Mouse (Mus musculus): ENCODE results near the gene Dtd1.

The Dtd1 gene

GRCm38 (mm10) chr2:144768375-144769117 is 168.8 kb downstream of the Dtd1 start:
- no peak for DNase-seq (ENCODE audit: low spot score)

DNA sequence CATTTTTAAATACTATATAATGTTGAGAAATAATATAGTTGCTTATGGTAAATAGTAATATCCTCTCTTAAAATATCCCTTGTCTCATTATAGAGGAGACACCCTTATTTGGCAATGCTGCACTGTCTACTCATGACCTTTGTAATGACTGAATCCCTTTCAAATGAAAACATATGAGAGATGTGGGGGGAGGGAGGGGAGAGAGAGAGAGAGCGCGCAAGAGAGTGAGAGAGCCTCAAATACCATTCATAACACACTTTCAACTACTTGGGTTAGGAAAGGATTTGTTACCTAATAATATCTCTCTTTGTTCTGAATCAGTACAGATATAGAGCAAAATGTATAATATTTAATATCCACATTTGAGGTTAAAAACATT is 169.4 kb downstream of the Dtd1 start:
- no peak for DNase-seq (ENCODE audit: low spot score)

DNA sequence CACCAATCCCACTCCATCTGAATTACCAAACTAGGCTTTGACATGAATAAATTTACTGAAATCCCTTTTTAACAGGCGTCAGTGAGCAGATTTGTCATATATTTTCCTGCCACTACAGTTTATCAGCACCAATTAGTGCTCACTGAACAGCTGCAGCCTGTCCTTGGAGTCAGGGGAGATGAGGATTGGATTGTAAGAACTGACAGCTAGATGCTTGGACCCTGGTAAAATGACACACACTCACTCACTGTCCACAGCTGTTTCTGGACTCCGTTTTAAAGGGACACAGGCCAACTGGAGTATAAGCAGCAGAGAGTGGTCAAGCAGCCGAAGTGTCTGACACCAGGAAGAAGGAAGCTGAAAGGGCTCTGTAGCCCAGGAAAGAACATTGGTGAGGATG is 169.9 kb downstream of the Dtd1 start:
- DNase-seq (ENCODE audit: low spot score): no peak

- no peak for DNase-seq (ENCODE audit: low spot score)
These were observed 170.8 kb downstream of the Dtd1 start for GRCm38 (mm10) chr2:144770452-144770941.

DNA sequence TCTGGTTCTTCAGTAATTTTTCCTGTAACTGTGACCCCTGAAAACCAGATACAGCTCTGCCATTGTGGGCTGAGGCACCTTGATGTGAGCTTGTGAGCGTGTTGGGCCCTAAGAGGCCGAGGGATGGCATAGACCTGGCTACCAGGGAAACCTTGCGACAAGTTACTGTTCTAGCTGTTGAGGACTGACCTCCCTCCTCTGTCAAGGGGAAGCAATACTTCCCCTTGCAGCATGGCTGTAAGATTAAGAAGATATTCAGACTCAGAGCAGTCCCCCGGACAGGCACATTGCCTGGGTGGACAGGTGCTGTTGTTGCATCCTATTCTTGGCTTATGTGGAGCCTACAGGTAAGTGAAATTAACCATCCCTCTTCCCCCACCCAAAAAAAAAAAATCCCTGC is 172.1 kb downstream of the Dtd1 start:
- DNase-seq (ENCODE audit: low spot score): no peak

GRCm38 (mm10) chr2:144774636-144775160 is 175.0 kb downstream of the Dtd1 start:
- no peak for DNase-seq (ENCODE audit: low spot score)

DNA sequence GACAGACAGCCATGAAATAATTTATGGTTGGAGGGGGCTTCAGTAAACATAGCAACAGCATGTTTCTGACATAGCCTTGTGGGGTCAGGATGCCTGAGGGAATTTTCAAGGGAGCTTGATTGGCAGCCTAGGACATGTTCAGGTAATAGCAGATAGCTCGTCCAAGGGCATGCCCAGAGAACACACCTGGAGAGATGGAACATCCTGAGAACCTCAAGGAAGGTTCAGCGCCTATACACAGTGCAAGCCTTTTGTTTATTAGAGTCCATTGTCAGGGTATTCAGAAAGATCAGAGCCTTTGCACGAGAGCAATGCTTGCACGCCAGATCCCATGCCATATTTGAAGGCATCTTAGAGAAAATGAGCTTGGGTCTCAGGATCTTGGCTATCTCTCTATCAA is 175.9 kb downstream of the Dtd1 start:
- no peak for DNase-seq (ENCODE audit: low spot score)

DNA sequence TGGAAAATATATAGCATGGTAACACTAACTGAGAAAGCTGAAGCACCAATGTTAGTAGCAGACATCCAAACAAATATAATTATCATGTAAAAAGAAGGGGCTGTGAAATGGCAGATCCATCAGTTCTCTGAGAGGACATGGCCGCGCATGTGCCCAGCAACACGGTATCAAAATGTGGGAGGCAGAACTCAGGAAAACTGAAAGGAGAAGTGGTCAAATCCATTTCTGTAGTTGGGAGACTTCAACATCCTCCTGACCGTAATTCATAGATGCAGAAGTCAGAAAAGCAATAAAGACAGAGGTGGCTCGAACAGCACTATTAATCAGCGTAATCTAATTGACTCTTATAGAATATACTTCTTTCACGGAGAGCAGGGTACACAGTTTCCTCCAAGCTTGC is 179.6 kb downstream of the Dtd1 start:
- DNase-seq (ENCODE audit: low spot score): no peak

DNA sequence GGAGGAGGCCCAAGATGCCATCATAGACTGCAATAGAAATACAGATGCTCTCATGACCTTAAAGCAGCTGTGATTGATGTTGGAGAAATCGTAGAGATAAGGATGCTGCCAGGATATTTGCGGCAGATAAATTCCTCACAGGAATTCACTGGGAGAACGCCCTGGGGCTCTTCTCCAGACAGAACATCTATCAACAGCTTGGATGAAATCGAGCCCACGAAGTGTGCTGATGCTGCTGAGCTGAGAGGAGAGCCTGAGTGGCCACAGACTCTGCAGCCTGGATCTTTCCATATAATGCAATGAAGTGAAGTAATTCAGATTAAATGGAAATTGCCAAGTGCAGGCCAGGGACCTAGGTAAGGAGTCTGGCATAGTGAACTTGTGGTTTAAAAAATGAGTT is 181.0 kb downstream of the Dtd1 start:
- DNase-seq (ENCODE audit: low spot score): peak; percentile 20

DNA sequence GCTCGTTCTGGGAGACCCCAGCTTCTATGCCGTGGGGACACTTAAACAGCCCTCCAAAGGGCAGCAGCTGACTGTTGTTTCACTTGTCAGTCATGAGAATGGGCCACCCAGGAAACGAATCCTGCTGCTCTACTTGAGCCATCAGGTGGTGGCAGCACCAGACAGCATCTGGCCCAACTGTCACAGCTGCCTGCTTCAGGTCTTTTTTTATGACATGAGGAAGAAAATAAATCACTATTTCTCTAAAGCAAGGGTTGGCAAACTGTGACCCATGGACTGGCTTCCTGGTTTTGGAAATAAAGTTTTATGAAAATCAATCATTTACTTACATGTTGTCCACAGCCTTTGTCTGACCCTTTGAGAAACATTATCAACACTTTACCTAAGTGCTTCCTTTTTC is 182.2 kb downstream of the Dtd1 start:
- DNase-seq (ENCODE audit: low spot score): no peak

DNA sequence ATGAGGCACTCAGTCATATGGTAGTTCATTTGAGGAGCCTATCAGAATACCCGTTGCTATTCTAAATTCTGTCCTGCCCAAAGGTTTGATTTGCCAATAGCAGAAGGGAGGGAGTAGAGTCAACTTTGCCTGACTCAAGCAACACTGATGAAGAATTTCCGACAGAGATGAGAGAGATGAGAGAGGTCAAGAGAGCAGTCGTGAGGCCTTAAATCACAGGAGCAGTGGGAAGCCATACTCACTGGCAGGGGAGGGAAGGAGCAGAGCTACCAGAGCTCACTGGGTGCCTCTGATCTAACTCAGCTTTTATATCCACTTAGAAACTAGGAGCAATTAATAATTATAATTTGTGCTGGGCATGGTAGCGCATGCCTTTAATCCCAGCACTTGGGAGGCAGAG is 182.8 kb downstream of the Dtd1 start:
- DNase-seq (ENCODE audit: low spot score): no peak

- DNase-seq (ENCODE audit: low spot score): no peak
These were observed 183.5 kb downstream of the Dtd1 start for GRCm38 (mm10) chr2:144783190-144783589.

GRCm38 (mm10) chr2:144783831-144784230 is 184.1 kb downstream of the Dtd1 start:
- no peak for DNase-seq (ENCODE audit: low spot score)

DNA sequence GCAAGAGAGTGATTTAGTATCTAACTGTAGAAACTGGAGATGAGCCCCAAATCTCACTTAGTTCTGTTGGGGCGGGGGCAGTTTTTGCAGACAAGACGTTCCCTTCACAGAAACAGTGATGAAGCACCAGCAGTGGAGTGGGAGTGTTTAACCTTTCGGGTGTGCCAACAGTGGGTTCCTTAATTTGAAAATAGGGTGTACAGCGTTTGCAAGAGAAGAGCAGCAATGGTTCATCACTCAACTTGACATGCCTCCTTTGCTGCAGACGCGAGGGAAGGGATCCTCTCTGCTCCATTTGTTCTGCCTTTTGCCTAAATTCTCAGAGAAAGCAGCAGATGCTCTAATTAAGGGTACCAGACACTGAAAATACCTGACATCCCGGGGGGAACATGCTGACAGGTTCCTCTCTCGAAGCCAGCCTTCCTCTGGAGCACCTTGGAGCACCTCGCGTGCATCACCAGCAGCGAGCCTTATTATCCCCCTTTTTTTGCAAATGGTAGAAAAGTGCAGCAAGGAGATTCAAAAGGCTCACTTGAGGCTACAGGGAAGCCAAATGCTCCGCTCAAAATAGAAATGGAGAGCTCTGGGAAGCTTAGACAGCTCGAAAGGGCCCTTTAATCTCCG is 192.1 kb downstream of the Dtd1 start:
- no peak for DNase-seq (ENCODE audit: low spot score)

GRCm38 (mm10) chr2:144797515-144797914 is 197.8 kb downstream of the Dtd1 start:
- DNase-seq (ENCODE audit: low spot score): no peak

DNA sequence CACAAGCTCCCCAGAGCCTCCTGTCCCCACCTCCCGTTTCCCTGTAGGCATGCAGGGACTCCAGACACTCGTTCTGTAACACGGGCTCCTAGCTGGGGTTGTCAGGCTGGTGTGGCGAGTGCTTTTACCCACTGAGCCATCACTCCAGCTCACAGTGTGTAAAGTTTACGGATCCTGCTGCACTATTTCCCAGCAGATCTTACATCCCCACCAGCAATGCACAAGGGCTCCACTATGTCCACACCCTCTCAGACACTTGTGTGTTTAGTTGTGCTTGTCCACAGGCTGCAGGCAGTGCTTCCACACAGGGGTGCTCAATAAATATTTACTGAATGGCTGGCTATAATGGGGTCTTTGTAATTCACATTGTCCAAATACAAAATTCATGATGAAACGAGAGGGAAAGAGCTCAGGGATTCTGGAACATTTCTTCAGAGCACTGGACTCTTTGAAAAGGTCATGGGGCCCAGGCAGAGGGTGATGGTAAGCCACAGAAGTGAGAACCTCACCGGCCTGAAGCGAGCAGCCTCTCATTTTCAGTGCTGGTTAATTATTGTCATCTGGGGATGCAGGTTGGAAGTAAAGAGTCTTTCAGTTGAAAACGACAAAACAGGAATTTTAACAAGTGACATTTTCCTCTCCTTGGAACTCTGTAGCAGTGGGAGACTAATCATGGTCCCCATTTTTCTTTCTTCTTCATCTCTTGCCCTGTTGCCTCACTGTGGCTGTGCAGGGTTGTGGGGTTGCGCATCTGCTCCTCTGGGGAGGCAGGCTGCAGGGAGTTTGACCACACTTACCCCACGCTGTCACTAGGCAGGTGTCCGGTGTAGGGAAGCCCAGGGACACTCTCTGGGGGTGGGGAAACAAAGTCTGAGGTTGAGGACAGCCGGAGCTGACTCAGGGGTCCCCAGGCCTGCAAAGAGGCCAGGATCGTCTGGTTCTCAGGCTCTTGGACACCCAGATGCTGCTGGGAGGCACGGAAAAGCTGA is 208.4 kb downstream of the Dtd1 start:
- no peak for DNase-seq (ENCODE audit: low spot score)

Measured in yolk sac, embryonic 10.5 days (tissue).